Mouse (Mus musculus): ENCODE results near the gene Ptch2. TPM values are rescaled to one million over a fixed set of nuclear protein-coding genes. Genes with fewer than 3 reads are reported as not detected.

Gene Ptch2
- polyA plus RNA-seq, 1 experiment from 2014 or later: 6.4 TPM

GRCm38 (mm10) chr4:117126675-117127290, 30.9 kb downstream of the Ptch2 start, which contains the start of gene Tctex1d4:
TSS of gene Tctex1d4 (plus strand) at chr4:117126794.
- DNase-seq (ENCODE audit: low spot score) (no peak), ATAC-seq (replicated peaks; ENCODE audit: low FRiP score) (no peak)
- Histone ChIP-seq H3K9me3 (ENCODE audit: control insufficient read depth, low read length) (no peaks in the 10 kb centered on the region), H3K27ac (ENCODE audit: low read depth, low read length) (peak within 1 kb of the TSS; percentile 33; the same call in 1 of the 2 replicates), H3K4me2 (ENCODE audit: low read depth, low read length, severe bottlenecking) (0 out of 2 replicates have a peak within 1 kb of the TSS, but pooled peaks have one; percentile 0), H3K4me1 (replicated peaks; ENCODE audit: control insufficient read depth, insufficient read depth, low read length) (peaks cover 16% of the 10 kb centered on the region), H3K36me3 (ENCODE audit: control insufficient read depth, insufficient read depth, low read length) (peaks cover 3% of the 10 kb centered on the region; the same call in 1 of the 2 replicates), H3K9ac (ENCODE audit: low read length) (peak within 1 kb of the TSS; percentile 41), H3K27me3 (ENCODE audit: control insufficient read depth, insufficient read depth, low read length) (no peaks in the 10 kb centered on the region), H3K4me3 (ENCODE audit: low read depth, low read length) (no peak within 1 kb of the TSS)
- WGBS: 89% methylated on average over 9 of the region's 9 CpGs

- no peak overlapping the region for H3K27ac ChIP-seq (ENCODE audit: low read depth, low read length)
- 90% methylated on average over 33 of the region's 33 CpGs for WGBS
- H3K9me3 ChIP-seq (ENCODE audit: control insufficient read depth, low read length): no peaks in the 10 kb centered on the region
- peaks cover 3% of the 10 kb centered on the region; the same call in 1 of the 2 replicates for H3K36me3 ChIP-seq (ENCODE audit: control insufficient read depth, insufficient read depth, low read length)
- H3K4me2 ChIP-seq (ENCODE audit: low read depth, low read length, severe bottlenecking): no peak overlapping the region
- DNase-seq (ENCODE audit: low spot score): no peak
- H3K27me3 ChIP-seq (ENCODE audit: control insufficient read depth, insufficient read depth, low read length): peaks cover 3% of the 10 kb centered on the region
- H3K9ac ChIP-seq (ENCODE audit: low read length): no peak overlapping the region
- no peak overlapping the region for H3K4me3 ChIP-seq (ENCODE audit: low read depth, low read length)
- H3K4me1 ChIP-seq (replicated peaks; ENCODE audit: control insufficient read depth, insufficient read depth, low read length): peaks cover 28% of the 10 kb centered on the region
- no peak for ATAC-seq (replicated peaks; ENCODE audit: low FRiP score)
Measured at GRCm38 (mm10) chr4:117127991-117128686, 32.3 kb downstream of the Ptch2 start.

- WGBS: 30% methylated on average over 6 of the region's 6 CpGs
- Histone ChIP-seq H3K27me3 (ENCODE audit: control insufficient read depth, insufficient read depth, low read length) (peaks cover 3% of the 10 kb centered on the region), H3K4me1 (replicated peaks; ENCODE audit: control insufficient read depth, insufficient read depth, low read length) (peaks cover 23% of the 10 kb centered on the region)
Measured at GRCm38 (mm10) chr4:117130790-117131189, 34.9 kb downstream of the Ptch2 start.

DNA sequence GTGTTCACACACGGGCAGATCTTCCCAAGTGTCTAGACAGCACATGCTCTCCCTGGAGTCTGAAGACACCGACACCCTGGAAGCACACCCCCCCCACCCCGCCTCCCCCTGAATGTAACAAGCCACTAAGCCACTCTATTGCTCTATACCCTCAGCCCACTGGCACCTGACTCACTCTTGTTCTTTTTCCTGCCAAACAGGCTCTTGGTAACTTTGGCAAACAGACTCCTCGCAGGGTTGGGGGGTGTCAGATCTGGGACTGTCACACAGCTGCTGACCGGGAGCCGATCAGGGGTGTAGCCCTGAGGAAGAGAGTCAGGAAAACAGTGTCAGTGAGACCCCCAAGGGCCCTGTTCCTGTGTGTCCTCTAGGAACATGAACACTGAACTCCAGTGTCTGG, 35.3 kb downstream of the Ptch2 start:
- ATAC-seq (replicated peaks; ENCODE audit: low FRiP score) (no peak), DNase-seq (ENCODE audit: low spot score) (no peak)
- Histone ChIP-seq H3K9me3 (ENCODE audit: control insufficient read depth, low read length) (no peaks in the 10 kb centered on the region), H3K9ac (ENCODE audit: low read length) (no peak overlapping the region), H3K4me3 (ENCODE audit: low read depth, low read length) (no peak overlapping the region), H3K4me2 (ENCODE audit: low read depth, low read length, severe bottlenecking) (no peak overlapping the region), H3K4me1 (replicated peaks; ENCODE audit: control insufficient read depth, insufficient read depth, low read length) (peaks cover 19% of the 10 kb centered on the region), H3K27me3 (ENCODE audit: control insufficient read depth, insufficient read depth, low read length) (peaks cover 3% of the 10 kb centered on the region), H3K27ac (ENCODE audit: low read depth, low read length) (no peak overlapping the region), H3K36me3 (ENCODE audit: control insufficient read depth, insufficient read depth, low read length) (peaks cover 3% of the 10 kb centered on the region; the same call in 1 of the 2 replicates)
- WGBS: 55% methylated on average over 6 of the region's 6 CpGs

More at GRCm38 (mm10) chr4:117130790-117131189, 34.9 kb downstream of the Ptch2 start:
- ATAC-seq (replicated peaks; ENCODE audit: low FRiP score) (no peak), DNase-seq (ENCODE audit: low spot score) (no peak)
- no peak overlapping the region for H3K4me2 ChIP-seq (ENCODE audit: low read depth, low read length, severe bottlenecking)
- peaks cover 3% of the 10 kb centered on the region; the same call in 1 of the 2 replicates for H3K36me3 ChIP-seq (ENCODE audit: control insufficient read depth, insufficient read depth, low read length)
- no peak overlapping the region for H3K27ac ChIP-seq (ENCODE audit: low read depth, low read length)
- H3K9me3 ChIP-seq (ENCODE audit: control insufficient read depth, low read length): no peaks in the 10 kb centered on the region
- H3K9ac ChIP-seq (ENCODE audit: low read length): no peak overlapping the region
- H3K4me3 ChIP-seq (ENCODE audit: low read depth, low read length): no peak overlapping the region

DNA sequence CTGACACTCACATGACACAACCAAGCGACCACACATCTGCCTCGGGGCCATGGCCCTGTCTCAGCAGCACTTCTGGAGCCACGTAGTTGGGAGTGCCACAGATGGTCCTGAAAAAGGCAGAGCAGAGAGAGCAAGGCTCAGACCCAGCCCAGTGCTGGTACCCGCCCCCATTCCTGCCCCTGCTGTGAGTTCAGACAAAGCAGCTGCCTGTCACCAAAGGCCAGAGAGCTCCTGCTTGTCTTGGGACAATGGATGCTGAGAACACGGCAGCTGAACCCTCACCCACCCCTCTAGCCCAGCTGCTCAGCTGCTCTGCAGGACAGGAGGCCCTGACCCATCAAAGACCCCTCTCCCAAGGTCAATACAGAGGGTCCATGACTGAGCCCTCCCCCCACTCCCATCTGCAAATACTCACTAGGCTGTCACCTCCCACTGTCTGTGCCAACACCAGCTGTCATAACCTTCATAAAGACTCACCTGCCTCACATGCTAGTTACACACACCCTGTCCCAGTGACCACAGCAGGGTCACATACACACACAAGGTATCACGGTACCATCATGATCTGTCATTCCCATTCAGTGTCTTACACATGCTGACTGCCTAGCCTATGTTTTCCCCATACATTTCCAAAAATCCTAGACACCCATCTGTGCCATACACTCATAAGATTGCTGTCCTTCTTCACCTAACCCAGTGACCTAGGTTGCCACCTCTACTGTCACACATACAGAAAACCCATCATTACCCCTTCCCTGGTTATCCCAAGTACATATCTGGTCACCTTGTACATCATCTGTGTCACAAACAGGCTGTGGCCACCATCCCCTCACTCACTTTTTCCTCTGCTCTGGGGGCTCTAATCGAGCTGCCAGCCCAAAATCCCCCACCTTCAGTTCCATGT, 36.3 kb downstream of the Ptch2 start:
- peak overlapping the region; percentile 83 for H3K4me3 ChIP-seq (ENCODE audit: low read depth, low read length)
- peaks cover 18% of the 10 kb centered on the region for H3K4me1 ChIP-seq (replicated peaks; ENCODE audit: control insufficient read depth, insufficient read depth, low read length)
- H3K9me3 ChIP-seq (ENCODE audit: control insufficient read depth, low read length): no peaks in the 10 kb centered on the region
- H3K27ac ChIP-seq (ENCODE audit: low read depth, low read length): peak overlapping the region; percentile 41
- H3K27me3 ChIP-seq (ENCODE audit: control insufficient read depth, insufficient read depth, low read length): peaks cover 3% of the 10 kb centered on the region
- peak overlapping the region; percentile 80 for H3K9ac ChIP-seq (ENCODE audit: low read length)
- 5% methylated on average over 7 of the region's 7 CpGs for WGBS
- peaks cover 3% of the 10 kb centered on the region; the same call in 1 of the 2 replicates for H3K36me3 ChIP-seq (ENCODE audit: control insufficient read depth, insufficient read depth, low read length)
- H3K4me2 ChIP-seq (ENCODE audit: low read depth, low read length, severe bottlenecking): peak overlapping the region; percentile 95
- ATAC-seq (replicated peaks; ENCODE audit: low FRiP score): peak; percentile 69
- peak; percentile 83 for DNase-seq (ENCODE audit: low spot score)

GRCm38 (mm10) chr4:117132794-117133143, 36.9 kb downstream of the Ptch2 start:
- no peaks in the 10 kb centered on the region for H3K9me3 ChIP-seq (ENCODE audit: control insufficient read depth, low read length)
- DNase-seq (ENCODE audit: low spot score) (no peak), ATAC-seq (replicated peaks; ENCODE audit: low FRiP score) (no peak)
- H3K4me1 ChIP-seq (replicated peaks; ENCODE audit: control insufficient read depth, insufficient read depth, low read length): peaks cover 18% of the 10 kb centered on the region
- H3K36me3 ChIP-seq (ENCODE audit: control insufficient read depth, insufficient read depth, low read length): peaks cover 3% of the 10 kb centered on the region; the same call in 1 of the 2 replicates
- peak overlapping the region; percentile 41; the same call in 1 of the 2 replicates for H3K27ac ChIP-seq (ENCODE audit: low read depth, low read length)
- H3K9ac ChIP-seq (ENCODE audit: low read length): peak overlapping the region; percentile 80
- 1% methylated on average over 11 of the region's 11 CpGs for WGBS
- peak overlapping the region; percentile 83 for H3K4me3 ChIP-seq (ENCODE audit: low read depth, low read length)
- peak overlapping the region; percentile 95 for H3K4me2 ChIP-seq (ENCODE audit: low read depth, low read length, severe bottlenecking)
- H3K27me3 ChIP-seq (ENCODE audit: control insufficient read depth, insufficient read depth, low read length): peaks cover 3% of the 10 kb centered on the region

- Histone ChIP-seq H3K4me3 (ENCODE audit: low read depth, low read length) (peak overlapping the region; percentile 83), H3K4me1 (replicated peaks; ENCODE audit: control insufficient read depth, insufficient read depth, low read length) (peaks cover 18% of the 10 kb centered on the region), H3K9ac (ENCODE audit: low read length) (peak overlapping the region; percentile 80), H3K27ac (ENCODE audit: low read depth, low read length) (no peak overlapping the region), H3K36me3 (ENCODE audit: control insufficient read depth, insufficient read depth, low read length) (no peaks in the 10 kb centered on the region; the same call in 1 of the 2 replicates), H3K4me2 (ENCODE audit: low read depth, low read length, severe bottlenecking) (peak overlapping the region; percentile 95), H3K9me3 (ENCODE audit: control insufficient read depth, low read length) (no peaks in the 10 kb centered on the region), H3K27me3 (ENCODE audit: control insufficient read depth, insufficient read depth, low read length) (peaks cover 3% of the 10 kb centered on the region)
- ATAC-seq (replicated peaks; ENCODE audit: low FRiP score): peak; percentile 28
- DNase-seq (ENCODE audit: low spot score): no peak
- under 1% methylated on average over 42 of the region's 42 CpGs for WGBS
Measured at GRCm38 (mm10) chr4:117133366-117133796, 37.5 kb downstream of the Ptch2 start.

All from forebrain, embryonic 11.5 days (tissue).